Mouse (Mus musculus): ENCODE measurements around the gene Ccdc148. TPM values are rescaled to one million over a fixed set of nuclear protein-coding genes. Genes with fewer than 3 reads are reported as not detected.

Gene Ccdc148
- polyA plus RNA-seq, 1 experiment = 0.14 TPM

- H3K27me3 ChIP-seq (ENCODE audit: control insufficient read depth, insufficient read depth, low read length) = no peaks in the 10 kb centered on the region
- WGBS = 52% methylated on average over 14 of the region's 14 CpGs
- no peak for TF ChIP-seq POLR2A (IDR thresholded peaks at IDR 0.05; ENCODE audit: low read depth, low read length)
- TF ChIP-seq CTCF (IDR thresholded peaks at IDR 0.05; ENCODE audit: extremely low read depth, insufficient read length, insufficient replicate concordance, low read depth, low read length) = no peak
- H3K4me1 ChIP-seq (ENCODE audit: control insufficient read depth, insufficient read depth, insufficient read length, low read length) = no peaks in the 10 kb centered on the region
- no peaks in the 10 kb centered on the region for H3K36me3 ChIP-seq (ENCODE audit: control insufficient read depth, insufficient read depth, low read length)
- no peak overlapping the region for H3K27ac ChIP-seq (ENCODE audit: insufficient read depth, low read depth, low read length)
- H3K4me3 ChIP-seq (ENCODE audit: low read depth, low read length) = no peak overlapping the region
These were observed 167.9 kb downstream of the Ccdc148 start for GRCm38 (mm10) chr2:58992431-58993191.

- H3K4me3 ChIP-seq (ENCODE audit: low read depth, low read length) = no peak overlapping the region
- 75% methylated on average over 7 of the region's 7 CpGs for WGBS
- H3K27ac ChIP-seq (ENCODE audit: insufficient read depth, low read depth, low read length) = no peak overlapping the region
- no peaks in the 10 kb centered on the region for H3K4me1 ChIP-seq (ENCODE audit: control insufficient read depth, insufficient read depth, insufficient read length, low read length)
- no peak for TF ChIP-seq CTCF (IDR thresholded peaks at IDR 0.05; ENCODE audit: extremely low read depth, insufficient read length, insufficient replicate concordance, low read depth, low read length)
- TF ChIP-seq POLR2A (IDR thresholded peaks at IDR 0.05; ENCODE audit: low read depth, low read length) = no peak
- H3K27me3 ChIP-seq (ENCODE audit: control insufficient read depth, insufficient read depth, low read length) = no peaks in the 10 kb centered on the region
- no peaks in the 10 kb centered on the region for H3K36me3 ChIP-seq (ENCODE audit: control insufficient read depth, insufficient read depth, low read length)
These were observed 182.4 kb downstream of the Ccdc148 start for GRCm38 (mm10) chr2:58978095-58978494.

GRCm38 (mm10) chr2:58971507-58972275 is 188.8 kb downstream of the Ccdc148 start:
- no peaks in the 10 kb centered on the region for H3K27me3 ChIP-seq (ENCODE audit: control insufficient read depth, insufficient read depth, low read length)
- 62% methylated on average over 9 of the region's 9 CpGs for WGBS
- H3K4me1 ChIP-seq (ENCODE audit: control insufficient read depth, insufficient read depth, insufficient read length, low read length) = no peaks in the 10 kb centered on the region
- H3K27ac ChIP-seq (ENCODE audit: insufficient read depth, low read depth, low read length) = no peak overlapping the region
- TF ChIP-seq POLR2A (IDR thresholded peaks at IDR 0.05; ENCODE audit: low read depth, low read length) (no peak), CTCF (IDR thresholded peaks at IDR 0.05; ENCODE audit: extremely low read depth, insufficient read length, insufficient replicate concordance, low read depth, low read length) (no peak)
- H3K4me3 ChIP-seq (ENCODE audit: low read depth, low read length) = no peak overlapping the region
- no peaks in the 10 kb centered on the region for H3K36me3 ChIP-seq (ENCODE audit: control insufficient read depth, insufficient read depth, low read length)

- Histone ChIP-seq H3K4me3 (ENCODE audit: low read depth, low read length) (no peak overlapping the region), H3K4me1 (ENCODE audit: control insufficient read depth, insufficient read depth, insufficient read length, low read length) (no peaks in the 10 kb centered on the region), H3K36me3 (ENCODE audit: control insufficient read depth, insufficient read depth, low read length) (no peaks in the 10 kb centered on the region), H3K27me3 (ENCODE audit: control insufficient read depth, insufficient read depth, low read length) (no peaks in the 10 kb centered on the region), H3K27ac (ENCODE audit: insufficient read depth, low read depth, low read length) (no peak overlapping the region)
- no peak for TF ChIP-seq CTCF (IDR thresholded peaks at IDR 0.05; ENCODE audit: extremely low read depth, insufficient read length, insufficient replicate concordance, low read depth, low read length)
- no peak for TF ChIP-seq POLR2A (IDR thresholded peaks at IDR 0.05; ENCODE audit: low read depth, low read length)
- 48% methylated on average over 2 of the region's 2 CpGs for WGBS
These were observed 203.6 kb downstream of the Ccdc148 start for GRCm38 (mm10) chr2:58956770-58957300.

- 91% methylated on average over 2 of the region's 2 CpGs for WGBS
- TF ChIP-seq CTCF (IDR thresholded peaks at IDR 0.05; ENCODE audit: extremely low read depth, insufficient read length, insufficient replicate concordance, low read depth, low read length) = no peak
These were observed 204.1 kb downstream of the Ccdc148 start for GRCm38 (mm10) chr2:58956351-58956750.

GRCm38 (mm10) chr2:58952101-58952500 is 208.4 kb downstream of the Ccdc148 start:
- TF ChIP-seq CTCF (IDR thresholded peaks at IDR 0.05; ENCODE audit: extremely low read depth, insufficient read length, insufficient replicate concordance, low read depth, low read length) (no peak), POLR2A (IDR thresholded peaks at IDR 0.05; ENCODE audit: low read depth, low read length) (no peak)
- WGBS = 94% methylated on average over 3 of the region's 3 CpGs
- no peaks in the 10 kb centered on the region for H3K36me3 ChIP-seq (ENCODE audit: control insufficient read depth, insufficient read depth, low read length)
- H3K4me1 ChIP-seq (ENCODE audit: control insufficient read depth, insufficient read depth, insufficient read length, low read length) = no peaks in the 10 kb centered on the region
- no peaks in the 10 kb centered on the region for H3K27me3 ChIP-seq (ENCODE audit: control insufficient read depth, insufficient read depth, low read length)
- no peak overlapping the region for H3K27ac ChIP-seq (ENCODE audit: insufficient read depth, low read depth, low read length)
- no peak overlapping the region for H3K4me3 ChIP-seq (ENCODE audit: low read depth, low read length)

More at GRCm38 (mm10) chr2:58956351-58956750, 204.1 kb downstream of the Ccdc148 start:
- Histone ChIP-seq H3K4me3 (ENCODE audit: low read depth, low read length) (no peak overlapping the region), H3K36me3 (ENCODE audit: control insufficient read depth, insufficient read depth, low read length) (no peaks in the 10 kb centered on the region), H3K27ac (ENCODE audit: insufficient read depth, low read depth, low read length) (no peak overlapping the region), H3K27me3 (ENCODE audit: control insufficient read depth, insufficient read depth, low read length) (no peaks in the 10 kb centered on the region), H3K4me1 (ENCODE audit: control insufficient read depth, insufficient read depth, insufficient read length, low read length) (no peaks in the 10 kb centered on the region)

- no peaks in the 10 kb centered on the region for H3K27me3 ChIP-seq (ENCODE audit: control insufficient read depth, insufficient read depth, low read length)
- 91% methylated on average over 7 of the region's 7 CpGs for WGBS
- no peak overlapping the region for H3K27ac ChIP-seq (ENCODE audit: insufficient read depth, low read depth, low read length)
These were observed 211.7 kb downstream of the Ccdc148 start for GRCm38 (mm10) chr2:58948796-58949195.

More at GRCm38 (mm10) chr2:58948796-58949195, 211.7 kb downstream of the Ccdc148 start:
- Histone ChIP-seq H3K4me1 (ENCODE audit: control insufficient read depth, insufficient read depth, insufficient read length, low read length) (no peaks in the 10 kb centered on the region), H3K4me3 (ENCODE audit: low read depth, low read length) (no peak overlapping the region), H3K36me3 (ENCODE audit: control insufficient read depth, insufficient read depth, low read length) (no peaks in the 10 kb centered on the region)
- no peak for TF ChIP-seq CTCF (IDR thresholded peaks at IDR 0.05; ENCODE audit: extremely low read depth, insufficient read length, insufficient replicate concordance, low read depth, low read length)
- TF ChIP-seq POLR2A (IDR thresholded peaks at IDR 0.05; ENCODE audit: low read depth, low read length) = no peak

Data from small intestine, adult 2 months (tissue).